Mouse (Mus musculus): ENCODE data around the gene Slc1a3. TPM values are rescaled to one million over a fixed set of nuclear protein-coding genes. Genes with fewer than 3 reads are reported as not detected.
"Not testable (repeated sequence)": the region's sequence is repeated elsewhere in the genome, so short reads cannot be mapped to it uniquely, and the experiment has no call there.

Gene Slc1a3
- total and polyA plus RNA-seq, 3 experiments: 4.5 to 12.6 (median 6.5) TPM

- no peaks in the 10 kb centered on the region for H3K27me3 ChIP-seq (replicated peaks)
- H3K79me2 ChIP-seq (replicated peaks; ENCODE audit: control insufficient read depth, extremely low read depth, insufficient read depth, poor library complexity, severe bottlenecking): peaks cover 4% of the 10 kb centered on the region; the same call in 1 of the 2 replicates
- no peak for DNase-seq (ENCODE audit: extremely low read depth)
- TF ChIP-seq CHD1 (IDR thresholded peaks at IDR 0.05; ENCODE audit: low read depth, low read length) (no peak), SMC3 (IDR thresholded peaks at IDR 0.05; ENCODE audit: low read depth, low read length) (no peak), PAX5 (IDR thresholded peaks at IDR 0.05; ENCODE audit: low read length) (no peak), MAFK (IDR thresholded peaks at IDR 0.05; ENCODE audit: insufficient replicate concordance, low read length) (no peak), CHD2 (IDR thresholded peaks at IDR 0.05; ENCODE audit: low read length) (no peak), GABPA (IDR thresholded peaks at IDR 0.05; ENCODE audit: insufficient replicate concordance, low read depth, low read length) (no peak), NRF1 (IDR thresholded peaks at IDR 0.05; ENCODE audit: low read depth, low read length) (no peak), TBP (conservative IDR thresholded peaks at IDR 0.05; ENCODE audit: low read depth, low read length) (no peak)
- dilution Hi-C loops (cut with MboI; ENCODE audit: extremely low pct_ligation_motif_present, extremely low pct_unique_long_range_greater_than_20kb, low sequenced_read_pairs) (no loop called here), in situ Hi-C loops (cut with MboI; ENCODE audit: low pct_ligation_motif_present, low pct_unique_long_range_greater_than_20kb, low sequenced_read_pairs) (no loop called here)
- H3K4me1 ChIP-seq (ENCODE audit: control insufficient read depth in 1 of 2, insufficient read depth in 2 of 2): peaks cover 2 to 6% of the 10 kb centered on the region in 2 experiments; a peak in 3 of 4 replicates
- peaks cover 0 to 8% of the 10 kb centered on the region in 2 experiments for H3K36me3 ChIP-seq (replicated peaks in 1 of 2; ENCODE audit: control insufficient read depth in 1 of 2, insufficient read depth in 1 of 2, low read length in 1 of 2)
- H3K27ac ChIP-seq (ENCODE audit: insufficient read depth, low read depth): no peak overlapping the region
- no peaks in the 10 kb centered on the region for H3K9me3 ChIP-seq (replicated peaks; ENCODE audit: low read length)
- no peak overlapping the region for H3K4me3 ChIP-seq (replicated peaks in 1 of 3; ENCODE audit: low read depth in 2 of 3, low read length in 2 of 3, poor library complexity in 1 of 3)
- H3K9ac ChIP-seq (ENCODE audit: insufficient read depth, low read depth): no peak overlapping the region
- H3K4me2 ChIP-seq (ENCODE audit: insufficient read depth, low read depth, poor library complexity, severe bottlenecking): no peak overlapping the region
These were observed 4.4 kb downstream of the Slc1a3 start for GRCm38 (mm10) chr15:8706178-8706577.

GRCm38 (mm10) chr15:8705560-8705959 is 5.0 kb downstream of the Slc1a3 start:
- TF ChIP-seq CTCF (conservative IDR thresholded peaks at IDR 0.05 in 1 of 2, IDR thresholded peaks at IDR 0.05 in 1 of 2; ENCODE audit: low read depth in 2 of 2, low read length in 2 of 2) (peak in 1 of 2 experiments; percentile 25; a peak in 1 of 4 replicates), ZNF384 (IDR thresholded peaks at IDR 0.05; ENCODE audit: low read depth, low read length) (peak; percentile 69)
- H3K27ac ChIP-seq (ENCODE audit: insufficient read depth, low read depth); H3K4me1 ChIP-seq (ENCODE audit: control insufficient read depth in 1 of 2, insufficient read depth in 2 of 2); H3K4me3 ChIP-seq (replicated peaks in 1 of 3; ENCODE audit: low read depth in 2 of 3, low read length in 2 of 3, poor library complexity in 1 of 3); H3K27me3 ChIP-seq (replicated peaks); H3K4me2 ChIP-seq (ENCODE audit: insufficient read depth, low read depth, poor library complexity, severe bottlenecking); H3K79me2 ChIP-seq (replicated peaks; ENCODE audit: control insufficient read depth, extremely low read depth, insufficient read depth, poor library complexity, severe bottlenecking); H3K9ac ChIP-seq (ENCODE audit: insufficient read depth, low read depth); dilution Hi-C loops (cut with MboI; ENCODE audit: extremely low pct_ligation_motif_present, extremely low pct_unique_long_range_greater_than_20kb, low sequenced_read_pairs); in situ Hi-C loops (cut with MboI; ENCODE audit: low pct_ligation_motif_present, low pct_unique_long_range_greater_than_20kb, low sequenced_read_pairs); DNase-seq (ENCODE audit: extremely low read depth); H3K9me3 ChIP-seq (replicated peaks; ENCODE audit: low read length): not testable (repeated sequence)
- H3K36me3 ChIP-seq (replicated peaks in 1 of 2; ENCODE audit: control insufficient read depth in 1 of 2, insufficient read depth in 1 of 2, low read length in 1 of 2): peaks cover 0 to 10% of the 10 kb centered on the region in 2 experiments

GRCm38 (mm10) chr15:8697976-8698375 is 12.6 kb downstream of the Slc1a3 start:
- in situ Hi-C loops (cut with MboI; ENCODE audit: low pct_ligation_motif_present, low pct_unique_long_range_greater_than_20kb, low sequenced_read_pairs) (no loop called here), dilution Hi-C loops (cut with MboI; ENCODE audit: extremely low pct_ligation_motif_present, extremely low pct_unique_long_range_greater_than_20kb, low sequenced_read_pairs) (no loop called here)
- no peak overlapping the region for H3K27ac ChIP-seq (ENCODE audit: insufficient read depth, low read depth)
- DNase-seq (ENCODE audit: extremely low read depth): no peak
- TF ChIP-seq ETS1 (conservative IDR thresholded peaks at IDR 0.05; ENCODE audit: low read depth, low read length) (no peak), PAX5 (IDR thresholded peaks at IDR 0.05; ENCODE audit: low read length) (no peak), BHLHE40 (IDR thresholded peaks at IDR 0.05; ENCODE audit: low read depth, low read length) (no peak), CTCF (conservative IDR thresholded peaks at IDR 0.05 in 1 of 2, IDR thresholded peaks at IDR 0.05 in 1 of 2; ENCODE audit: low read depth in 2 of 2, low read length in 2 of 2) (no peak), MAZ (IDR thresholded peaks at IDR 0.05; ENCODE audit: low read depth, low read length) (no peak), MAX (IDR thresholded peaks at IDR 0.05; ENCODE audit: low read length) (no peak), MXI1 (IDR thresholded peaks at IDR 0.05; ENCODE audit: low read depth, low read length) (no peak), POLR2AphosphoS2 (IDR thresholded peaks at IDR 0.05; ENCODE audit: low read depth, low read length) (no peak), KAT2A (IDR thresholded peaks at IDR 0.05; ENCODE audit: insufficient replicate concordance, low read length) (no peak), JUN (IDR thresholded peaks at IDR 0.05; ENCODE audit: insufficient read depth, low read depth, low read length) (no peak), MYC (IDR thresholded peaks at IDR 0.05; ENCODE audit: low read depth, low read length) (no peak), USF2 (conservative IDR thresholded peaks at IDR 0.05; ENCODE audit: low read depth, low read length) (no peak)
- peaks cover 0 to 3% of the 10 kb centered on the region in 2 experiments for H3K36me3 ChIP-seq (replicated peaks in 1 of 2; ENCODE audit: control insufficient read depth in 1 of 2, insufficient read depth in 1 of 2, low read length in 1 of 2)
- no peak overlapping the region for H3K9ac ChIP-seq (ENCODE audit: insufficient read depth, low read depth)
- H3K27me3 ChIP-seq (replicated peaks): no peaks in the 10 kb centered on the region
- H3K4me1 ChIP-seq (ENCODE audit: control insufficient read depth in 1 of 2, insufficient read depth in 2 of 2): peaks cover 0 to 3% of the 10 kb centered on the region in 2 experiments; a peak in 2 of 4 replicates
- no peak overlapping the region for H3K4me2 ChIP-seq (ENCODE audit: insufficient read depth, low read depth, poor library complexity, severe bottlenecking)
- no peak overlapping the region for H3K4me3 ChIP-seq (replicated peaks in 1 of 3; ENCODE audit: low read depth in 2 of 3, low read length in 2 of 3, poor library complexity in 1 of 3)
- H3K9me3 ChIP-seq (replicated peaks; ENCODE audit: low read length): no peaks in the 10 kb centered on the region
- no peaks in the 10 kb centered on the region for H3K79me2 ChIP-seq (replicated peaks; ENCODE audit: control insufficient read depth, extremely low read depth, insufficient read depth, poor library complexity, severe bottlenecking)
